Mouse (Mus musculus) G1E (cell line): ENCODE data around the gene Aff3.

Experiments used
- CTCF ChIP-seq: IDR thresholded peaks from 2 replicates; pipeline ENCODE4 v1.5.1; 2012; ENCODE audit warnings: low read depth, low read length, inconsistent platforms, mixed read lengths
- POLR2AphosphoS5 ChIP-seq: IDR thresholded peaks from 2 replicates; pipeline ENCODE4 v1.6.1; 2012; ENCODE audit warnings: low read depth, low read length, inconsistent platforms; ENCODE audit not compliant: insufficient replicate concordance
- TAL1 ChIP-seq: conservative IDR thresholded peaks from 2 replicates; pipeline ENCODE4 v1.6.1; 2012; ENCODE audit warnings: low read depth, low read length, inconsistent platforms, mixed read lengths

DNA sequence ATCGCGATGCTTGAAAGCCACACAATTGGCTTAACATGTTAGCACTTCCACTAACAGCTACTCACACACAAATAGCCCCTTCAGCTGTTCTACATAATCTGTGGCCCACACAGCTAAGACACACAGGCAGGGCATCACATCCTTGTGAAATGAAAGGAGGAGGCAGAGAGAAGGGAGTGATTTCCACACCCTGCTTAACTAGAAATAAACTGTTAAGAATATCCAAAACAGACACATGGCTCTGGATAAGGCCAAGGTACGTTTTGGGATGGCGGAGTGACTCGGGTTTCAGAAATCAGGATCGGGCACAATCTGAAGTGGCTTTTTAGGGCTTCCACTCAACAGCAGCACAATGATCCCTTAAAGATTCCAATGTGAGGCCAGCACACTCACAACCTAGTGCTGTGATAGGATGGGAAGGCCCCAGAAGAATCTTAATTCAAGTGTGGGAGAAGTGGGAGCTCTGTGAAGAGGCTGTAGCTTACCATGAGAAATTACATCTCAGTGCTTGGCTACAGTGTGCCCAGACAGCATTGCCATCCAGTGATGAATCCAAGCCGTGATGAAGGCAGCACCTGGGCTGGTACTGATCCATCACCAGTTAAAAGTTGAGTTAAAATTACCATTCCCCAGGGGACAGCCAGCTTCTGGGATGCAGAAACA lies 214.8 kb downstream of the Aff3 start:
- no peak for TF ChIP-seq CTCF
- no peak for TF ChIP-seq TAL1
- no peak for TF ChIP-seq POLR2AphosphoS5
